Mouse (Mus musculus) liver, adult 2 months (tissue): Measurements from ENCODE around the gene Kcnk15. TPM values are rescaled to one million over a fixed set of nuclear protein-coding genes. Genes with fewer than 3 reads are reported as not detected.

Experiments
- DNase-seq: peaks from one replicate; pipeline ENCODE4 v3.0.0-alpha.2; 2011; ENCODE audit warnings: low read depth, low spot score; ENCODE audit errors: extremely low read depth
- H3K27ac ChIP-seq: fragments of 200-500 bp; replicated peaks from 2 replicates; pipeline ENCODE4 v1.5.1; 2012; ENCODE audit warnings: low read depth, mild to moderate bottlenecking, control low read depth, inconsistent platforms, low read length; ENCODE audit not compliant: insufficient read depth
- H3K27me3 ChIP-seq: fragments of 200-500 bp; 2 replicates; pipeline ENCODE4 v1.6.1; 2012; ENCODE audit warnings: mild to moderate bottlenecking, moderate library complexity, low read length, inconsistent platforms; ENCODE audit not compliant: control insufficient read depth, insufficient read depth
- H3K36me3 ChIP-seq: fragments of 200-500 bp; 2 replicates; pipeline ENCODE4 v1.6.1; 2012; ENCODE audit warnings: low read length, inconsistent platforms; ENCODE audit not compliant: control insufficient read depth, insufficient read depth
- H3K4me1 ChIP-seq: fragments of 200-500 bp; 2 replicates; pipeline ENCODE4 v1.6.1; 2011; ENCODE audit warnings: low read length; ENCODE audit not compliant: control insufficient read depth, insufficient read depth
- H3K4me3 ChIP-seq: fragments of 200-500 bp; 2 replicates; pipeline ENCODE4 v1.5.1; 2011; ENCODE audit warnings: low read depth, mild to moderate bottlenecking, control low read depth, low read length, moderate library complexity; ENCODE audit not compliant: insufficient read depth
- H3K79me2 ChIP-seq: fragments of 200-500 bp; 2 replicates; pipeline ENCODE4 v1.6.1; 2012; ENCODE audit warnings: inconsistent platforms, mild to moderate bottlenecking, low read length, moderate library complexity; ENCODE audit not compliant: control insufficient read depth, insufficient read depth
- H3K9ac ChIP-seq: fragments of 200-500 bp; 2 replicates; pipeline ENCODE4 v1.6.1; 2012; ENCODE audit warnings: low read depth, mild to moderate bottlenecking, control low read depth, inconsistent platforms, low read length
- CTCF ChIP-seq: fragments of 200-500 bp; IDR thresholded peaks from 2 replicates; pipeline ENCODE4 v1.5.1; 2011; ENCODE audit warnings: low read depth, low read length, control low read depth
- POLR2A ChIP-seq: fragments of 200-500 bp; IDR thresholded peaks from 2 replicates; pipeline ENCODE4 v1.6.1; 2011; ENCODE audit warnings: low read length, control low read depth; ENCODE audit not compliant: insufficient read depth; ENCODE audit errors: extremely low read depth
- WGBS: fragments of 180-500 bp; shearing (Covaris S2); methylation state at CpG from one replicate; pipeline ENCODE4 v1.1.7; 2018; 5-methylcytosine and 5-hydroxymethylcytosine counted together
- polyA plus RNA-seq: library from polyadenylated mRNA; depleted of rRNA; stranded (reverse); fragments of >200 nt; gene quantifications from 2 replicates; pipeline ENCODE4 v1.2.3, GENCODE M21; 2012
- total RNA-seq: library from RNA; depleted of rRNA; stranded (reverse); fragments of >200 nt; gene quantifications from 2 replicates; pipeline ENCODE4 v1.2.3, GENCODE M21; 2014

Kcnk15 gene
- total and polyA plus RNA-seq, 2 experiments: not detected

GRCm38 (mm10) chr2:163838043-163838442, 15.4 kb upstream of the Kcnk15 start:
- Histone ChIP-seq H3K9ac (no peak overlapping the region), H3K79me2 (no peaks in the 10 kb centered on the region), H3K27me3 (no peaks in the 10 kb centered on the region), H3K36me3 (no peaks in the 10 kb centered on the region), H3K27ac (no peak overlapping the region), H3K4me1 (peaks cover 3% of the 10 kb centered on the region), H3K4me3 (no peak overlapping the region)
- DNase-seq: peak; percentile 59
- 20% methylated on average over 9 of the region's 9 CpGs for WGBS
- TF ChIP-seq POLR2A (no peak), CTCF (peak; percentile 99)

- Histone ChIP-seq H3K4me1 (peaks cover 3% of the 10 kb centered on the region), H3K36me3 (no peaks in the 10 kb centered on the region), H3K79me2 (no peaks in the 10 kb centered on the region), H3K4me3 (no peak overlapping the region), H3K9ac (no peak overlapping the region), H3K27me3 (no peaks in the 10 kb centered on the region), H3K27ac (no peak overlapping the region)
- peak; percentile 70 for DNase-seq
- 9% methylated on average over 6 of the region's 6 CpGs for WGBS
- no peak for TF ChIP-seq POLR2A
- no peak for TF ChIP-seq CTCF
Measured at GRCm38 (mm10) chr2:163839519-163839918, 13.9 kb upstream of the Kcnk15 start.

DNA sequence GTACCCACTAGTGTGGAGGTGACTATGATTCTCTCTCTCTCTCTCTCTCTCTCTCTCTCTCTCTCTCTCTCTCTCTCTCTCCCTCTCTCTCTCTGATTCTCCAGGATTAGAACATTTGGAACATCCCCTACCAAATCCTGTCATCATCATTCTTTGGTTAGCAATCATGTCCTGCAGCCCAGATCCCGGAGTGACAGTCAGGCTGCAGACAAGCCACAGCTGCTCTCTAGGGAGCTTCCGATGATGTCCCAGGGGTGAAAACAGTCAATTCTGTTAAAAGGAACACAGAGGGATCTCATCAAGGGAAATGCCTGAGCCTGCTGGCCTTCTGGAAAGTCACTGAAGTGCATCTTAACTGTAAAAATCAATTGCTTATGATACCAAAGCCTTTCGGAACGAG, 11.4 kb upstream of the Kcnk15 start:
- H3K79me2 ChIP-seq: no peaks in the 10 kb centered on the region
- H3K36me3 ChIP-seq: no peaks in the 10 kb centered on the region
- TF ChIP-seq POLR2A (no peak), CTCF (no peak)
- WGBS: 77% methylated on average over 4 of the region's 4 CpGs
- H3K9ac ChIP-seq: no peak overlapping the region
- H3K27me3 ChIP-seq: no peaks in the 10 kb centered on the region
- H3K4me3 ChIP-seq: no peak overlapping the region
- H3K4me1 ChIP-seq: peaks cover 3% of the 10 kb centered on the region
- no peak overlapping the region for H3K27ac ChIP-seq
- DNase-seq: no peak

GRCm38 (mm10) chr2:163857233-163857632, 3.8 kb downstream of the Kcnk15 start:
- H3K4me1 ChIP-seq: peaks cover 2% of the 10 kb centered on the region; the same call in 1 of the 2 replicates
- H3K27ac ChIP-seq: no peak overlapping the region
- WGBS: 79% methylated on average over 6 of the region's 6 CpGs
- DNase-seq: no peak
- peaks cover 13% of the 10 kb centered on the region; the same call in 1 of the 2 replicates for H3K27me3 ChIP-seq
- no peak overlapping the region for H3K9ac ChIP-seq
- no peaks in the 10 kb centered on the region for H3K36me3 ChIP-seq
- H3K79me2 ChIP-seq: no peaks in the 10 kb centered on the region
- TF ChIP-seq CTCF: no peak
- TF ChIP-seq POLR2A: no peak
- no peak overlapping the region for H3K4me3 ChIP-seq

DNA sequence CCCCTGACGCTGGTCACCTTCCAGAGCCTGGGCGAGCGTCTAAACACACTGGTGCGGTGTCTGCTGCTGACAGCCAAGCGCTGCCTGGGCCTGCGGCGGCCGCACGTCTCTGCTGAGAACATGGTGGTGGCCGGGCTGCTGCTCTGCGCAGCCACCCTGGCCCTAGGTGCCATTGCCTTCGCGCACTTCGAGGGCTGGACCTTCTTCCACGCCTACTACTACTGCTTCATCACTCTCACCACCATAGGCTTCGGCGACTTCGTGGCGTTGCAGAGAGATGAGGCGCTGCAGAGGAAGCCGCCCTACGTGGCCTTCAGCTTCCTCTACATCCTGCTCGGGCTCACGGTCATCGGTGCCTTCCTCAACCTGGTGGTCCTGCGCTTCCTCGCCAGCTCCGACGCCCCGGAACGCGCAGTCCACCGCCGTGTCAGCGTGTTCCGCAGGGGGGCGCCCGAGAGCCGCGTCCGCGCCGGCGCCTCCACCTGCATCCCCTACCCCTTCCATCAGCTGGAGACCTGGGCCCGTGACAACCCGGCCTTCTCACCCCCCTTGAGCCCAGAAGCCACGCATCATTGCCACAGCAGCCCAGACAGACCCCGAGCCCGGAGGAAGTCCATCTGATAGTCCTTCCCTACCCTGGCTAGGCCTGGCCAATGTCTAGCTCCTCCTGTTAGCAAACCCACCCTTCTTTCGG, 5.0 kb downstream of the Kcnk15 start:
- Histone ChIP-seq H3K9ac (no peak overlapping the region), H3K27me3 (peaks cover 13% of the 10 kb centered on the region; the same call in 1 of the 2 replicates), H3K4me1 (peaks cover 2% of the 10 kb centered on the region; the same call in 1 of the 2 replicates), H3K79me2 (no peaks in the 10 kb centered on the region), H3K36me3 (no peaks in the 10 kb centered on the region), H3K27ac (no peak overlapping the region), H3K4me3 (no peak overlapping the region)
- TF ChIP-seq POLR2A (no peak), CTCF (peak; percentile 75)
- DNase-seq: no peak
- WGBS: 13% methylated on average over 50 of the region's 50 CpGs

- TF ChIP-seq POLR2A (no peak), CTCF (no peak)
- H3K9ac ChIP-seq: no peak overlapping the region
- H3K36me3 ChIP-seq: no peaks in the 10 kb centered on the region
- 89% methylated on average over 5 of the region's 5 CpGs for WGBS
- H3K27ac ChIP-seq: no peak overlapping the region
- DNase-seq: no peak
- no peaks in the 10 kb centered on the region for H3K79me2 ChIP-seq
- H3K4me3 ChIP-seq: no peak overlapping the region
- no peaks in the 10 kb centered on the region for H3K4me1 ChIP-seq
- no peaks in the 10 kb centered on the region for H3K27me3 ChIP-seq
Measured at GRCm38 (mm10) chr2:163865311-163865710, 11.9 kb downstream of the Kcnk15 start.
